Mouse (Mus musculus) cerebellum, adult 9-11 months (tissue): ENCODE results near the gene Thumpd3.

Experiments used
- DNase-seq: peaks from one replicate; pipeline ENCODE4 v3.0.0; 2022

The Thumpd3 gene

DNA sequence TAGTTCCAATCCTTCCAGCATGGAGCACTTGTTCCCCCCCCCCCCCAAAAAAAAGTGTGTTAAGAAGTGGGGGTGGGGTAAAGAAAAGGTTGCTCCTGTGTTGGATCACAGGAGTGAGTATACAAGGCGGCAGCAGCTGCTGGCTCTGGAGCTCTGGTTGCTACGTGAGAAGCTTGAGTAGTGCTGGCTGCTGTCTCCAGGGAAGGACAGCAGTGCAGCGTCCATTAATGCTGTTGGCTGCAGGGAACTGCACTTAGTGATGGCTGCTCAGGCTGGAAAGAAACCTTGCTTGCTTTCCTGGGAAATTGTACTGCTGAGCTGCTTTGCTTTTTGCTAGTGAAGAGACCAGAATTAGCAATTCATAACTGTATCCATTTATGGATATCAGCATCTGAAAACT is 33.5 kb downstream of the Thumpd3 start:
- no peak for DNase-seq

DNA sequence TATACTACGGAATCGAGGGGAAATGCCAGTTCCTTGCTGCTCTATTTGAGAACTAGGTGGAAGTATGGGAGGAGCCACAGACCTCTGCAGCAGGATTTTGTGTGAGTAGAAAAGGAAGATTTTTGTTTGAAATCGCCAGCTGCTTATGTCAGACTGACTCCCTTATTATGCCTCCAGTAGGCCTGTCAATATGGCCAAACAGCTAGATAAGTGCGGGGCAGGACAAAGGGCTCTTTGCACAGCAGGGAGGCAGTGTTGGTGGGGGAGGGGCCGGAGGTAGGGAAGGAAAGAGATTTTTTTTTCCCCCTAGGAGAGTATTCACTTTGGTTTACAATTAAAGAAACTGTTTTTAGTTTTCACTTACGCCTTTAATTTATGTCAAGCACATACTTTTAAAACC is 36.2 kb downstream of the Thumpd3 start:
- DNase-seq = peak; percentile 23

DNA sequence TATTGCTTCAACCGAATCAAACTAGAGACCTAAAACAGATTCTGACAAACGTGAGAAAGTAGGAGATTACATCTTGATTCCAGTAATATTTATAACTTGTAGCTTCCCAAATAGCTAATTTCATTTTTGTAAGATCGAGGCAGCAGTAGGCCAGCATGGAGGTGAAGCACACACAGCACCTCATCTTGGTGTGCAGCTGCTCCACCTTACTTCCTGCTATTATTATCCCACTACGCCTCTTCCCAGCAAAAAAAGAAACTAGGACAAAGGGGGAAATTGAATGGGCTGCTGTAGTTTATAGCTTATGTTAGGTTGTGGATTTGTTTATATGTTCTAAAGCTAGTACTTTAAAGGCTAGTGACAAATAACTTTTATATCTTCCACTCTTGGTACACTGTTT is 38.6 kb downstream of the Thumpd3 start:
- DNase-seq = no peak

DNA sequence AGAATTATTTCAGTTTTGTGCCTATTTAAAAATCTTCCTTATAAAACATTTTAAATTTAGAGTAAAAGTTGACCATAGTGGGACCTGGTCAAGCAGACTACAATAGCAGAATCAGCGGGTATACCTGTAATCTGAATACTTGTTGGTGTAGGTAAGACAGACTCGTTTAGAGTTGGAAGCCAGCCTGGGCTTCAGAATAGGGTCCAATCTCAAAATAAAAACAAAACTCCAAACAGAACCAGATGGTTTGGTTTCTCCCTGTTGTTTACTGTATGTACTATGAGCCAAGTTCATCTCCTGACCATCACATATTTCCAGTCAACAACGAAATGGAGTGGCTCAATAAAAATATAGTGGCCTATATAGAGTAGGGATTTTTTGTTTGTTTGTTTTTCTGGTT is 47.2 kb downstream of the Thumpd3 start:
- DNase-seq = peak; percentile 59

DNA sequence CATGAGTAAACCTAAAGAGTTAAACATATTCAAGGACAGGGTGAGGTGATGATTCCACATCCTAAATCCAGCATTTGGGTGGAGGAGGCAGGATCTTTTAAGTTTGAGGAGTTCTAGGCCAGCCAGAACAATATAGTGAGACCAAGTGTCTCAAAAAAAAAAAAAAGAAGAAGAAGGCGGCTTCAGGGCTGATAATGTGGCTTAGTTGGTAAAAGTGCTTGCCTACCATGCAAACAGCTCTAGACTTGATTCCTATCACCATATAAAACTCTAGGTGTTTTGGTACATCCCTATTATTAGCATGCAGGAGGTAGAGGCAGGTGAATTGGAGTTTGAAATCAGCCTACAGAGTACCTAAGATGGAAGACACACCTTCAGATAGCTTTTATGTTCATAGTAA is 49.5 kb downstream of the Thumpd3 start:
- no peak for DNase-seq

DNA sequence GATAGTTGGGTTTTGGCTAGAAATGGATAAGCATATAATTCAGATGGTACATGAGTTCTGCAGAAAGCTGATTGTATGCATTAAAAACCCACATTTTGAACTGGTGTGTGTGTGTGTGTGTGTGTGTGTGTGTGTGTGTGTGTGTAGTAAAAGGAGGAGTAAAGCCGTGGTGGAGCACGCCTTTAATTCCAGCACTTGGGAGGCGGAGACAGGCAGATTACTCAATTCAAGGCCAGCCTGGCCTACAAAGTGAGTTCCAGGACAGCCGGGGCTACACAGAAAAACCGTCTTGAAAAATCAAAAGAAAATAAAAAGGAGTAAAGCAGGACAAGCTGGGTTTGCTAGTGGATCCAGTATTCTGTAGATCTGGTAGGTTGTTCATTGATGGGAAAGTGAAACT is 51.6 kb downstream of the Thumpd3 start:
- no peak for DNase-seq

DNA sequence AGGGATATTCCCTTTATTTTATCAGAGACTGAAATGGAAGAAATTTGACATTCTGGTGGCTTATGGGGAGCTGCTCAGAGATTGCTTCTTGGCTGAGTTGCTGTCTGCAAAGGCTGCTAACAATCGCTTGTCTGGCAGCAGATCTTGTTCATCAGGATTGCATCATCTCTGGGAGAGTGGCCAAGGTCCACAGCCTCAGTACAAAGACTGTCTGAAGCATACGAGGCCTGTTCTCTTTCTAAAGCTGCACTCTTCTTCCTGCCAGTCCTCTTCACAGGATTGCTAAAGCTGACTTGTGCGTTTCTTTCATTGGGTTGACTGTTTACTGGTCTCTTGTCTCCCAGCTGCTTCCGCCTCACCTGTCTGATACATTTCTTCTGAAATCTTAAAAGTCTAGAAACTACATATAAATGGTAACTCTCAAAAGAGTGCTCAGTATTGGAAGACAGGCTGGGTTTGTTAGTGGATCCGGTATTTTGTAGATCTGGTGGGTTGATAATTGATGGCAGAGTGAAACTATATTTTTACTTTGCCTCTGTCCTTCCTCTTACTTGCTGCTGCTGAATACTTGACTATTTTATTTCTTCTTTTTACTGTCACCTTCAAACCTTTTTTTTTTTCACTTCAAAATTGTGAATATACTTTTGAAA is 53.7 kb downstream of the Thumpd3 start:
- DNase-seq = peak; percentile 95

DNA sequence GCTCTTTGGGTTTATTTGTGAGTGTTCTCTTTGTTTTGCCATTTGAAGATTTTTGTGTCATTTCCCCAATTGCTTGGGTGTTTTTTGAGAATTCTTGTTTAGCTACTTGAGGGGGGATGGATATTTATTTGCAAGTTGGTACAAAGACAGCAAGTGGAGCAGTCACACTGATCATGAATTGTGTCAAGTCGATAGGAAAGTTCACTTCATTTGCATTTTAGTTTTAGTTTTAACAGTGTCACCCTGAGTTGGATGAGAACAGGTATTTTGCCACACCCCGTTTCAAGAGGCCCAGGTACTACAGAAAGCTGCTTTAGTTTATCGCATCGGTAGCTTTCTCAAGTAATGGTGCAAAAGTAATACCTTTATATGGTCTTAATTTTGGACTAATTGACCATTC is 56.5 kb downstream of the Thumpd3 start:
- DNase-seq = no peak

DNA sequence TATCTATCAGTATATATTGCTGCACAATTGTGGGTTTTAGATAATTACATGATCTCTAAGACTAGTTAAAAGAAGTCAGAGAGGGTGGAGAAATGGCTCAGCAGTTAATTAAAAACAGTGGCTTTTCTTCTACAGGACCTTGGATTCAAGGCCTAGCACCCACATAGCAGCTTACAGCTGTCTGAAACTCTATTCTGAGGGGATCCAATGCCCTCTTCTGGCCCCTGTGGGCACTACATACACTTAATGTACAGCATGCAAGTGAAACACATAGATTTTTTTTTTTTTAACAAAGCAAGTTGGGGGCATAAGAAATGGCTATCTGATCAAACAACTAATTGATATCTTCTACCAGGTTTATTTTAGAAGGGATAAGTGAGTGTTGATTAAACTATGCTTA is 57.7 kb downstream of the Thumpd3 start:
- DNase-seq = peak; percentile 40

DNA sequence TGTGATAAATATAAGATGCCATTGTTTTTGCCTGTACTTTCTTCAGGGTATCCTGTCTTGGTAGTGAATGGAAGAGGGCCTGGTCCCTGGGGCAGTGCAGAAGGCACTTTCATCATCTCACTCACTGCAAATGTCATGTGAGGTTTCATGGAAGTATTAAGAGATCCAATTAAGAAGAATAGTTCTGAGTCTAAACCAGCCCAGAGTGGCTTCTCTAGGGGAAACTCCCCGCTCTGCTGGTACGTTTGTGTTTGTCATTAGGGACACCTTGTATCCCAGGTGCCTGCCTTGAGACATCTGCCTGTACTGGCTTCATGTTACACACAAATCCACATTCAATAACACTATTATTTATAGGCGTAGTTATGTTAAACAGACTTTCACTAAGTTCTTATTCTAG is 63.4 kb downstream of the Thumpd3 start:
- DNase-seq = no peak

DNA sequence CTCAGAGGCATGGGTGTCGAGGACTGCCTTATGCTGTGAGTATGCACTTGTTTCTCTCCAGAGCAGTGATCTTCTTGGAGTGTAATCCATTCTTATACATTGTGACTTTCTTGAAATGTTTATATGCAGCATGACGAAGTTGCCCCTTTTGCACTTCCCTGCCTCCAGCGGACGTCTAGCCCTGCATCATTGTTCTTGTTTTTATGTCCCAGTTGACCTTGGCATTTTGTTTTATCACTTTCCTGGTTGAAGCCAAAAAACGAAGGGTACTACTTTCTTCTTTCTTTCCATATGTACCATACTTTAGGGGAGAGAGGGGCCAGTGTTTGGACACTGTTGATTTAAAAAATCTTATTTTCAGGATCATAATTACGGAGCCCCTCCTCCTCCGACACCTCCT is 63.9 kb downstream of the Thumpd3 start:
- DNase-seq = no peak
